Mouse (Mus musculus): Measurements from ENCODE around the gene Mctp2. TPM values are rescaled to one million over a fixed set of nuclear protein-coding genes. Genes with fewer than 3 reads are reported as not detected.
A peak's percentile ranks its signal among the peaks of the same experiment; 100 is the strongest.

Gene Mctp2
- total and polyA plus RNA-seq, 2 experiments from 2014 or later: 0.44 to 0.71 TPM

GRCm38 (mm10) chr7:72305971-72306370 lies 437 bp downstream of the Mctp2 start:
- peak overlapping the region; percentile 99 for H3K4me2 ChIP-seq (ENCODE audit: low read depth, low read length, poor library complexity, severe bottlenecking)
- WGBS: 3% methylated on average over 14 of the region's 14 CpGs
- no peak for DNase-seq (ENCODE audit: low spot score)
- no peak overlapping the region for H3K27ac ChIP-seq (ENCODE audit: low read depth, low read length)
- peak overlapping the region; percentile 14 for H3K9ac ChIP-seq (replicated peaks; ENCODE audit: low read length, poor library complexity, severe bottlenecking)
- H3K27me3 ChIP-seq (ENCODE audit: insufficient read depth, low read length): peaks cover 5% of the 10 kb centered on the region; the same call in 1 of the 2 replicates
- H3K36me3 ChIP-seq (ENCODE audit: insufficient read depth, low read length): no peaks in the 10 kb centered on the region
- H3K4me3 ChIP-seq (ENCODE audit: low read depth, low read length): peak overlapping the region; percentile 55
- TF ChIP-seq CTCF (IDR thresholded peaks at IDR 0.05): no peak
- H3K9me3 ChIP-seq (ENCODE audit: low read length): no peaks in the 10 kb centered on the region
- H3K4me1 ChIP-seq (ENCODE audit: insufficient read depth, low read length): peaks cover 4% of the 10 kb centered on the region; the same call in 1 of the 2 replicates
- ATAC-seq (ENCODE audit: low FRiP score): no peak

- H3K36me3 ChIP-seq (ENCODE audit: insufficient read depth, low read length): no peaks in the 10 kb centered on the region
- ATAC-seq (ENCODE audit: low FRiP score) (no peak), DNase-seq (ENCODE audit: low spot score) (no peak)
- H3K4me1 ChIP-seq (ENCODE audit: insufficient read depth, low read length): peaks cover 4% of the 10 kb centered on the region; the same call in 1 of the 2 replicates
- no peaks in the 10 kb centered on the region; the same call in 1 of the 2 replicates for H3K27me3 ChIP-seq (ENCODE audit: insufficient read depth, low read length)
- H3K9me3 ChIP-seq (ENCODE audit: low read length): no peaks in the 10 kb centered on the region
- no peak overlapping the region for H3K9ac ChIP-seq (replicated peaks; ENCODE audit: low read length, poor library complexity, severe bottlenecking)
- H3K4me3 ChIP-seq (ENCODE audit: low read depth, low read length): no peak overlapping the region
- WGBS: 71% methylated on average over 4 of the region's 4 CpGs
- H3K4me2 ChIP-seq (ENCODE audit: low read depth, low read length, poor library complexity, severe bottlenecking): no peak overlapping the region
- TF ChIP-seq CTCF (IDR thresholded peaks at IDR 0.05): no peak
- no peak overlapping the region for H3K27ac ChIP-seq (ENCODE audit: low read depth, low read length)
Measured at GRCm38 (mm10) chr7:72301667-72302066, 4.7 kb downstream of the Mctp2 start.

- H3K36me3 ChIP-seq (ENCODE audit: insufficient read depth, low read length): no peaks in the 10 kb centered on the region
- no peaks in the 10 kb centered on the region for H3K27me3 ChIP-seq (ENCODE audit: insufficient read depth, low read length)
- no peak overlapping the region for H3K4me2 ChIP-seq (ENCODE audit: low read depth, low read length, poor library complexity, severe bottlenecking)
- no peaks in the 10 kb centered on the region for H3K9me3 ChIP-seq (ENCODE audit: low read length)
- H3K4me1 ChIP-seq (ENCODE audit: insufficient read depth, low read length): no peaks in the 10 kb centered on the region
- H3K9ac ChIP-seq (replicated peaks; ENCODE audit: low read length, poor library complexity, severe bottlenecking): no peak overlapping the region
- ATAC-seq (ENCODE audit: low FRiP score): no peak
- no peak overlapping the region for H3K27ac ChIP-seq (ENCODE audit: low read depth, low read length)
- no peak for DNase-seq (ENCODE audit: low spot score)
- no peak for TF ChIP-seq CTCF (IDR thresholded peaks at IDR 0.05)
- WGBS: 86% methylated on average over 6 of the region's 6 CpGs
- H3K4me3 ChIP-seq (ENCODE audit: low read depth, low read length): no peak overlapping the region
Measured at GRCm38 (mm10) chr7:72299726-72300125, 6.7 kb downstream of the Mctp2 start.

GRCm38 (mm10) chr7:72297013-72297412 lies 9.4 kb downstream of the Mctp2 start:
- DNase-seq (ENCODE audit: low spot score) (no peak), ATAC-seq (ENCODE audit: low FRiP score) (no peak)
- WGBS: 96% methylated on average over 5 of the region's 5 CpGs

GRCm38 (mm10) chr7:72296171-72296570 lies 10.2 kb downstream of the Mctp2 start:
- ATAC-seq (ENCODE audit: low FRiP score): no peak
- H3K27ac ChIP-seq (ENCODE audit: low read depth, low read length): no peak overlapping the region
- no peak for DNase-seq (ENCODE audit: low spot score)
- H3K36me3 ChIP-seq (ENCODE audit: insufficient read depth, low read length): no peaks in the 10 kb centered on the region
- H3K27me3 ChIP-seq (ENCODE audit: insufficient read depth, low read length): no peaks in the 10 kb centered on the region
- H3K9me3 ChIP-seq (ENCODE audit: low read length): no peaks in the 10 kb centered on the region
- no peak overlapping the region for H3K9ac ChIP-seq (replicated peaks; ENCODE audit: low read length, poor library complexity, severe bottlenecking)
- no peak for TF ChIP-seq CTCF (IDR thresholded peaks at IDR 0.05)
- no peaks in the 10 kb centered on the region for H3K4me1 ChIP-seq (ENCODE audit: insufficient read depth, low read length)
- no peak overlapping the region for H3K4me3 ChIP-seq (ENCODE audit: low read depth, low read length)
- WGBS: 69% methylated on average over 2 of the region's 2 CpGs
- H3K4me2 ChIP-seq (ENCODE audit: low read depth, low read length, poor library complexity, severe bottlenecking): no peak overlapping the region

More at GRCm38 (mm10) chr7:72297013-72297412, 9.4 kb downstream of the Mctp2 start:
- no peaks in the 10 kb centered on the region for H3K9me3 ChIP-seq (ENCODE audit: low read length)
- H3K27me3 ChIP-seq (ENCODE audit: insufficient read depth, low read length): no peaks in the 10 kb centered on the region
- no peak for TF ChIP-seq CTCF (IDR thresholded peaks at IDR 0.05)
- no peaks in the 10 kb centered on the region for H3K4me1 ChIP-seq (ENCODE audit: insufficient read depth, low read length)
- no peak overlapping the region for H3K27ac ChIP-seq (ENCODE audit: low read depth, low read length)
- H3K4me3 ChIP-seq (ENCODE audit: low read depth, low read length): no peak overlapping the region
- no peak overlapping the region for H3K9ac ChIP-seq (replicated peaks; ENCODE audit: low read length, poor library complexity, severe bottlenecking)
- no peaks in the 10 kb centered on the region for H3K36me3 ChIP-seq (ENCODE audit: insufficient read depth, low read length)
- no peak overlapping the region for H3K4me2 ChIP-seq (ENCODE audit: low read depth, low read length, poor library complexity, severe bottlenecking)

GRCm38 (mm10) chr7:72294886-72295285 lies 11.5 kb downstream of the Mctp2 start:
- H3K4me3 ChIP-seq (ENCODE audit: low read depth, low read length): no peak overlapping the region
- no peak overlapping the region for H3K4me2 ChIP-seq (ENCODE audit: low read depth, low read length, poor library complexity, severe bottlenecking)
- no peaks in the 10 kb centered on the region for H3K9me3 ChIP-seq (ENCODE audit: low read length)
- no peaks in the 10 kb centered on the region for H3K36me3 ChIP-seq (ENCODE audit: insufficient read depth, low read length)
- DNase-seq (ENCODE audit: low spot score) (no peak), ATAC-seq (ENCODE audit: low FRiP score) (no peak)
- H3K27ac ChIP-seq (ENCODE audit: low read depth, low read length): no peak overlapping the region
- H3K9ac ChIP-seq (replicated peaks; ENCODE audit: low read length, poor library complexity, severe bottlenecking): no peak overlapping the region
- no peaks in the 10 kb centered on the region for H3K4me1 ChIP-seq (ENCODE audit: insufficient read depth, low read length)
- no peak for TF ChIP-seq CTCF (IDR thresholded peaks at IDR 0.05)
- 73% methylated on average over 2 of the region's 2 CpGs for WGBS
- no peaks in the 10 kb centered on the region for H3K27me3 ChIP-seq (ENCODE audit: insufficient read depth, low read length)
